Mouse (Mus musculus) embryo, embryonic 9.5 days (tissue): ENCODE measurements around the gene Hao2.

ENCODE experiments used
- DNase-seq: peaks from one replicate; pipeline ENCODE4 v3.0.0-alpha.2; 2017; ENCODE audit errors: extremely low spot score

Gene Hao2

DNA sequence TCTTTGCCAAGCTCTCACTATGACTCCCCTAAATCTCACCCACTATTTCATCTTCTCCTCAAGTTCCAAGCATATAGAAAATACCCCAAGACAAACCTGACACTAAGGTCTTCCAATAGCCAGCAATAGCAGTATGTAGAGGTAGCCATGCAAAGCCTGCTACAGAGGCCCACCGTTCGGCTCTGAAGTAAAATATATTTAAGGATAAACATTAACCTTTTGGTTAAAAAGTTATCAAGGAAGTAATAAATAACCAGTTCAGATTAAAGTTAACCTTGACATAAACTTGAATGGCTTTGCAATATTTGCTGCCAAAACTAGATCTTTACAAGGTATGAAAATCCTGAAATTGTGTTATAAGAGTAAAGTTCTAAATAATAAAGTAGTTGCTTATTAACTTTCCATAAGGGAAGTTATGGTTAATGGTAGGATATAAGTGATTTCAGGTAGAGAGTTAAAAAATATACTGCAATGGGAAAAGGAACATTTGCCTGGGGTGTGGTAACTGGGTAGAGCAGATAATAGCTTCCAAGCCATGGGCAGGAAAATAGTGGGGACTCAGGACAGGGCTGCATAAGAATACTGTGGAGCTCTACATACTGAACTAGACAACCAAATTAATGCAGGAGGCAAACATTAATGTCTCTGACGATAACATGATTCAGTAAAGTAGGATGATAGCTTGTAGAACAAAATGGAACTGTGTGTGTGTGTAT, at the start of gene Hao2:
Gene Hao2, minus strand, starts transcription at position 183 of the 716 bp plus-strand sequence.
- no peak for DNase-seq

DNA sequence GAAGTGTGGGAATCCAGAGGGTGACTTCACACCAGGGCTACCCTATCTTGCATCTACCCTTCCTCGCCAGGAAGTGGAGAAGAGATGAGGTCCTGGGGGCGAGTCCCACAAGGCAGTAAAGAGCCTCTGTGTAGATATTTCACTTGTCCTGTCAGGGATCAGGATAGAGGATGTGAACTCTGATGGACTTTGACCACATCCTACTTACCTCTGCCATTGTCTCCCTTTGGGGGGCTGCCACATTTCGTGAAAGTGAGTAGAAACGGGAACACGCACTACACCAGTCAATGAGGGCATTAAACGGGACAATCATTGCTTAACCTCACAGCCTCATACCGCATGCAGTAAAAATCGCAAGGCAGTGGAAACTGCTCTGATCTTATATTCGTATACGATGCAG, 48.6 kb upstream of the Hao2 start:
- no peak for DNase-seq

DNA sequence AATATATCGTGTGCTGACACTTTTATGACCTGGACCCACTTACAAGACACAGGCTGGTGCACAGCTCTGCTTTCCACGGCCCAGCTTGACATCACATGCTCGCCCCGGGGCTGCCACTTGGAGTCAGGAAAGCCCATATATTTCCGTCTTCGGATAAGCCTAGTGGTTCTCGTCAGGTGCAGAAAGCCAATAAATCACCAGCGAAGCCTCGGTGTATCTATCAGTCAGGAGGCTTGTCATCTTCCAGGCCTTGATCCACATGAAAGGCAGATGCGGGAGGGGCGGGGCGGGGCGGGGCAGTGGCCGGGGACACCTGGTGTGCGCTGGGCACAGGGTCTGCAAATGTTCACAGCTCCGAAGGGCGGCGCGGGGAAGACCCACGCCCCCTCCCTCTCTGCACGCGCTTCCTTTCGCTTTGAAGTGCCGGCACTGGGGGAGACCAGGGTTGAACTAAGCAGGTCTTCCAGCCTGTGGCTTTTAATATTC, 48.1 kb upstream of the Hao2 start:
- peak; percentile 67 for DNase-seq

DNA sequence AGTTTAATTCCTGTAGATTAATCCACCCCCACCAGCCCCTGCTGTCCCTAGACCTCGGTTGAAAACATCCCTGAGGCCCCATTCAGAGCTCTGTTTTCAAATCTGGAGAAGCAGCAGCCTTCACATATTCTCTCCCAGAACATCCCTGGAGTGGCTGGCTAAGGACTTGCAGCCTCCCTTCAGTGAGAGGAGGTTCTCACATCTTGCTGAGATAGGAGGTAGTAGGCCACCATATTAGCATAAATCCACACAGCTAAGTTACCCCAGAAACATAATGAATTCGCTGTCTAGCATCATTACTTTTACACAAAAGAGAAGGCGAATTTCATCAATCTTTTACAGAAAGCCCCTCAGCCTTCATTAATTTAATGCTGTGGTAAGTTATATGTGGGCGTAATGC, 47.2 kb upstream of the Hao2 start:
- DNase-seq, result no peak

DNA sequence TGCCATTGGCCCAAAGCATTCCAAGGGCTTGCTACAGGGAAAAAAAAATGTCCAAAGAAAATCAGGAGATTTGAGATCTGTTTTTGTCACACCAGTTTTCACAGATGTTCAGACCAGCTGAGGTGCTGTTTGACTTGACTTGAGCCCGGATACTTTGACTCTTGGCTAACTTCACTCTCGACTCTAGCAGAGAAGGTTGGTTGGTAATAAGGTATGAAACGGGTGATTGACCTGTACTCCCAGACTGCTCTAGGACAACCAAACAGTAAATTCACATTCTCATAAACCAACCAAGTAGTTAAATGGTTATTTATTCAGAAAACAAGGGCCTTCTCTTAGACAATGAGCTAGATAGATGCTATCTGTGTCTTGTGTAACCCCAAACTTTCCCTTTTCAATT, 43.4 kb upstream of the Hao2 start:
- no peak for DNase-seq

DNA sequence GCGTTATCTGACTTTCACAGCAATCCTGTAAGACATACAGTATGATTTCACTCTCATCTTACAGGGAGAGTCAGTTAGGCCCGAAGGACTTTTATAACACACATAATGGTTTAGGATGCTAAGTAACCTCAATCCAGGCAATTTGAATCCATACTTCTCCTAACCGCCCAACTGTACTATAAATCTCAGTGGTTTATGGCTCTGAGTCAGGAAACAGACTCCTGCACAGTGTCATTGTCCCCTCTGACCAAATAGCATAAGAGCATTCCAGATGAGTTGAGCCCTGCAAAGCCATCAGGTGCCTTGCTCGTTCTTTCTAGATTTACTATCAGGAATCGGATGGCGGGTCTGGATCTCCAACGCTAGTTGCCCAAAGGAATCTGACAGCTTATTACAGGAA, 41.6 kb upstream of the Hao2 start:
- no peak for DNase-seq

DNA sequence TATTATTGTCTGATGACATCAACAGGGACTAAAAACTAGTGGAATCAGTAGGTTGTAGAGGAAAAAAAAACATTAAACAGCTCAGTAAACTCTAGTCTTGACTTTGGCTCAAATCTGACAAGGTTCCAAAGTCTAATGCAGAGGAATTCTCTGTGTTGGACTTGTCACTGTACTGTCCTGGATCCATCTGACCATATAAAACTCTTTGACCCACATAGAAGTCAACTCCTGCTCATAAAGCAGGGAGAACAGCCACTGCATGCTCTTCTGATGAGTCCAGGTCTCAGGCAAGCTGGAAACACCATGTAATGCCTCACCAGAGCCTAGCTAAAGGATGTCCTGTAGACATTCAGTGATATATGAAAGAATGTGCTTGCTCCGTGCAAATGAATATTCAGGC, 41.0 kb upstream of the Hao2 start:
- no peak for DNase-seq

DNA sequence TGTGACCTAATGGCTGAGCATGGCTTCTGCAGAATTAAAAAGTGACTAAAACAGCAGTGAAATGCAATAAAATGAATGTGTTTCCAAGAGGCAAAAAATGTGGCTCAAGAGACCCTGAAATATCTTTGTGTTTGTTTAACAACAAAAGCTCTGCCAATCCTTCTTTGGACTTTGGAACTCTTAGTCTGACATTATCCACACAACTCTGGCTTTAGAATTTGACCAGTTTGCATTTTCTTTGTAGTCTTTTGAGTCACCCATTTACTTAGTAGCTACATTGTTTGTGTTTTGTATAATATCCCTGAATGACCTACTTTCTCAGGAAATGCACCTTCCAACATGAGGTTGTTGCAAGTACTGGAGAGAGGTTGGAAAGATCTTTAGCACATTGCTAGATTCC, 39.4 kb upstream of the Hao2 start:
- DNase-seq, result no peak

DNA sequence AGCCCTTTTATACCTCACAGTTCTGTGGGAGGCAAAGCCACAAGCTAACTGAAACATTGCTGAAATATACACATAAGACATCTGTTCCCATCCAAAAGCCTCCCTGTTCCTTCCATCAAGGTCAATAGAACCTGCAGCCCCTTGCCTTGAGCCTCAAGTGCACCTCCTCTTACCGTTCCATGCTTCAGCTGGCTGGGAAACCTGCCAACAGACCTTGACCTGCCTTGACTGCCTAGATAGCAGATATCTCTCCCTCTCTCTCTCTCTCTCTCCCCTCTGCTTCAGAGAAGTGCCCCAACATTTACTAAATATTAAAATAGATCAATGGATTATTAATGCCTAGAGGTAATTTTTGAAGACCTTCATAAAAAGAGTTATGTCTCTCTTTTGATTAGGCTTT, 38.8 kb upstream of the Hao2 start:
- DNase-seq, result no peak

DNA sequence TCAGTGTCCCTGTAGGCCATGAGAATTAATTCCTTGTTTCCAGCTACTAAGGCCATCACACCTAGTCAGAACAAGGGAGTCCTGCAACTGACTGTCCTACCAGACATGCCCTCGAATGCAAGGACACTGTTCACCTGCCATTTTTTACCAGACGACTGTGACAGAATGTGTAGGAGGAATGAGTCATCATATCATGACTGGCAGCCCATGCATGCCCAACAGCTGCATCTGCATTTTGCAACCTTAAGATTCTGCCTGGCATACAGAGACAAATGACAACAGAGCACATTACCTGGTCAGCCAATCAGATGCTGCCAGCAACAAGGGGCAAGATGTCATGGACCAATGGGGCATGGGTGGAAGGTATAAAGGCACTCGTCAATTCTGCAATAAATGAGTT, 27.4 kb upstream of the Hao2 start:
- no peak for DNase-seq

DNA sequence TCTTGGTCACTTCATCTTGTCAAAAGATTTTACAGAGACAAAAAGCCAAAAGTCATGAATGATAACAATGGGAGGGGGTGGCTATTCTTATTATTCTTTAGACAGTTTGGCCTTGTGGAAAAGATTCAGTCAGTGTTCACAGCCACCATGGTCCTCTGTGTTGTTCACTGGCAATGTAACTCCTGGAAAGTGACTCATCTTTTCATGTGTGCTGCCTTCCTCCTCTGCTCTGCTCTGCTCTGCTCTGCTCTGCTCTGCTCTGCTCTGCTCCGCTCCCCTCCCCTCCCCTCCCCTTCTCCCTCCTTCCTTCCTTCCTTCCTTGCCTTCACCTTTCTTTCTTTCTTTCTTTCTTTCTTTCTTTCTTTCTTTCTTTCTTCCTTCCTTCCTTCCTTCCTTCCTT, 24.2 kb upstream of the Hao2 start:
- DNase-seq, result no peak

DNA sequence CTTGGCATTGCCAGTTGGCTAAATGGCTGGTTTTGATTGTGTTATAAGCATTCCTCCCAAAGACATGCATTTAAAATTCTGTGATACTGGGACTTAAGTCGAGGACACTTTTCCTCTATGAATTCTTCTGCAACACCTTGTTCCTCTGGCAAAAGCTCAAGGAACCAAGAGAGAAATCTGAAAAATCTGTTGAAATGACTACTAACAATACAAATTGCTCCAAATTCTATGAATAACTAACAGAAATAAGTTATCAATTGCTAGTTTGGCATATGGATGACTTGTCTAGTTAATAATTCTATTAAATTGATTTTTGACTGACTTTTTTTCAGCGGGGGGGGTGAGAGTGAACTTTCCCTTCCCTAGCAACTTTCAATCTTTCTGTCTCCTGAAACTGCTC, 23.8 kb upstream of the Hao2 start:
- DNase-seq, result no peak

DNA sequence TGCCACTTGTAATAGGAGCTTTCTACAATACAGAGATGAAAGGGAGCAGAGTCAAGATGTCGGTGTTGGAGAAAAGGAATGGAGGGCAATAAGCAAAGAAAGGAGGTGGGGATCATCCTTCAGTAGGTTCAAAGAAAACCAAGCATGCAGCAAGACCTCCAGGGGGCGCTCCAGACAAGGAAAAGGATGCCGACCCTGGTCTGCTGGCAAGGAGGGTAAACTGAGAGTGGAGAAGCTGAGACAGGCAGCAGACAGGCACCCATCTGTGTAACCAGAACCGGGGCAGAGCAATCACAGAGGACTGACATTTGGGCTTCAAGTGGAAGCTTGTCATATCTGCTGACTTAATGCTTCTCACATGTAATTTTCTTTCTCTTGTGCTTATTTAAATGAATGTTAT, 22.6 kb upstream of the Hao2 start:
- peak; percentile 74 for DNase-seq

DNA sequence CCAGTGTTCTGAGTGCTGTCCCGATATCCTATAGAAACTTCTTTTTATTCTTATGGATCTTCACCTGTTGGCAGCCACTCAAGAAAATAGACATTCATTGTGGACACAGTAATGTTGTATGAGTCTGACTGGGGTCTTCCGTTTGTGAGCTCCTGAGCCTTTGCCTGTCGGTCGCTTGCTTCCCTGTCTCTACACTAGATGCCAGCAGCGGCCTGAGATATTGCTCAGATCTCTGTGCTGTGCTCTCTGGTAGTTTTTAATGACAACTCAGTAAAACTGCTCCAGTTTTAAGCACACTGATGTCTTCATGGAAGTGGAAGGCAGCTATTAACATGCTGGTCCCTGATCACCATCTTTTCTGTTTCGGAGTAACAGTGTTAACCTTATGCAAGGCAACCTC, 20.6 kb upstream of the Hao2 start:
- no peak for DNase-seq

DNA sequence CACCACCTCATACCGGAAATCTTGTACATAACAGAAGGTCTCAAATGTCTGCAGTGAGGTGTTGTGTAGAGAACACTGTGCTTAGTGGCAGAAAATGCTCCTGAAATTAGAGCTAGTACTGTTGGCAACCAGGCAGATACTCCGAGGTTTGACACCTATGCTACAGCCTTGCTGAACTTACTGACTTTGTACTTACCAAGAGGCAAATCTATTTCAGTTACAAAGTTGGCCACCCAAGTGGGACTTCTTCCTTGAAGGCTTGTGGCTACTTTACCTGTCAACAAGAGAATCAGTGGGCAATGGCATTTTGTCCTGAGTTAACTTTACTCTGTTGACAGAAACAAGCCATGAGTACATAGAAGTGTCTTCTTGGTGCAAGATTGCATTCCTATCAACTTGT, 4.6 kb upstream of the Hao2 start:
- DNase-seq, result no peak

DNA sequence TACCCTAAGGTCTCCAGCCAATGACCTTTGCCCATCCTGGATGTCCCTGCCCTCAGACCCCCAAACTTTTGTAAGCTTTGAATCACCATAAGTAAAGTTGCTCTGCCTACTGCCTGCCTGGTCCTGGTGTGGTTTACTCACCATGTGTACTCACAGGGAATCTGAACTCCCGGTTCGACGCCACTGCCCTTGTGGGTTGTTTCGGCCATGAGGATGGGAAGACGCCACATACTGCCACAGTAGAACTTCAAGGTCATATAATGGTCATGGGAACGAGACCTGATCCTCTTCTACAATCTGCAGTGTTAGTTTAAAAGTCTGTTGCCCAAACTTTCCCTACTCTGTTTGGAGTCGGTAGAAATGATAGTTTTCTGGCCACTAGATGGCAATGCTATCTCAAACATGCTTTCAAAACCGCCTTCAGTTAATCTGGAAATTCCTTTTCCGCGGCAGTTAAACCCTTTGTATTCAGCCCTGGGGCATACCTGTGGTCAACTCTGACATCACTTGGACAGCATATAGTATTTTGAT, 2.1 kb upstream of the Hao2 start:
- peak; percentile 27 for DNase-seq

DNA sequence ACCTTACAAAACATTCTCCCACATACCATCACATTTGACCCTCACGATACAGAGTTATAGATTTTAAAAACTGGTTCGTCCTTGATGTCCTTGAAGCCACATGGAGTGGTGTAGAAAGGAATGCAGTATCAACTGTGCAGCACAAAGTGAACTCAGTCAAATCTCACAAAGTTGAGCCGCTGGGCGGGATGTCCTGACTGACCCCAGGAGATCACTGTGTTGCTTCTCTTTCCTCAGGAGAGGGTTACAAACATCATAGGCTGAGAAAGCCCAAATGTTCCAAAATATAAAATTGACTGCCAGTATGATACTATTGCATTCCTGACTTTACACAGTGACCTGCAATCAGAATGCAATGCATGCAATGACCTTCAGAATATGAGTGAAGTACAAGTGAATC, 2.6 kb downstream of the Hao2 start:
- no peak for DNase-seq

DNA sequence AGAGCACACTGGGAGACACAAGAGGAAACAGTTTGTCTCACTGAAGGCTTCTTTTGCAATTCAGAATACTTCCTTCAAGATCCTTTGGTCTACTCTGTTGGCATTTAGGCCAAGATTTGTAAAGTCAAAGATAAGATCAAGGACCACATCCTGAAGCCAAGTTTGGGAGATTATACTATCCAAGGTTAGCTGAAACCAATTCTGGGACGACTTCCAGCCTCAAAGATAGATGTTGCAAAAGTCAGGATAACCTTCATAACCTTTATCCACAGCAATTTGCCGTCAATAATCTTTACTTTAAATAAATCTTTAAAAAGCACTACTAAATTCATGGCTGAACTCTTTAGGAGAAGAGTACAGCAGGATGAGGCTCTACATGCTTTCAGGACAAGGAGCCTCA, 4.8 kb downstream of the Hao2 start:
- no peak for DNase-seq

DNA sequence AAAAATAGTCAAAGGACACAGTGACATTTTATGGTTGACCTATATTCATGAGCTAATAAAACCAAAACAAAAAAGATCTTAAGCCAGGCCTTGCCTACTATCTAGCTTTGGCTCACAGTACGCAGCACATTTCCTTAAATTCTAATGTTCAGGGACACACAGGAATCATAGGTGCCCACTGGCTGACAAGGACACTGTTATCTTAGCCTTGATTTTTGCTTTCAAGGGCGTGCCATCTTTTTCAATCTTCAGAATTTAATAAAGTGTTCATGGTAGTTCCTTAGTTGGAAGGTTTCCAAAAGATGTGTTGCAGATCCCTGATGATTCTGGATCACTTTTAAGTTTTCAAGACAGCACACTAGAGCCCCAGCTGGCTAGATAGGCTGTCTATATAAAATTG, 12.2 kb downstream of the Hao2 start:
- DNase-seq, result no peak

DNA sequence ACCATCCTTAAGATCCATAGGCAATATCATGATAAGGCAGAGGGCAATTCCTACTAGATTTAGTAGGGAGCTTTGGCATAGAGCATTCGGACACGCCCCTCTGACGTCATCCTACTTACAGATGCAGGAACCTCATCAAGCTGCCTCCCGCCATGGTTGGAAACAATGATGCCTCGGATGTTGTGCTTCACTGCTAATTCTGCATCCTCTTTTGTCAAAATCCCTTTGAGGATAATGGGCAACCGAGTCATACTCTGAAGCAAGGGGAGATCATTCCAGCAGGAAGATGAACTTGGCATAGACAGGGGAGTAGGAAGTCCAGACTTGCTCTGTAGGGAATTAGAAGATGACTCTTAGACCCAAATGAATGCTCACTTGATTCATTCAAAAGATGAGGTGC, 12.8 kb downstream of the Hao2 start:
- DNase-seq, result no peak

DNA sequence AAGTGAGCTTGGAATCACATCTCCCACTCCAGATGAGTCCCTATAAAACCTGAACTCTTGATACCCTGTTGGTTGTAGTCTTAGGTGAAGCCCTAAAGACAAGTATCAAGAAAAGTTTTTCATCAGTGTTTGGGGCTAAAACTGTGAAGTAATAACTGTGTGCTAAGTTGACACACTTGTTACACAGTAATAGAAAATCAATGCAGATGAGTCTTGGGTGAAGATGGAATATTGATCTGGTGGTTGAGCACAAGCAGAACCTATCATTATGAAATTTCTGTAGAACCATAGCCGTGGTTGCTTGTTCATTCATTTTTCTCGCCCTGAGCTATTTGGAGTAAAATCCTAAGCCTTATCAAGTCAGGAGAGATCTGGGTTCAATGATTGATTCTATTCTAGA, 24.8 kb downstream of the Hao2 start:
- no peak for DNase-seq

DNA sequence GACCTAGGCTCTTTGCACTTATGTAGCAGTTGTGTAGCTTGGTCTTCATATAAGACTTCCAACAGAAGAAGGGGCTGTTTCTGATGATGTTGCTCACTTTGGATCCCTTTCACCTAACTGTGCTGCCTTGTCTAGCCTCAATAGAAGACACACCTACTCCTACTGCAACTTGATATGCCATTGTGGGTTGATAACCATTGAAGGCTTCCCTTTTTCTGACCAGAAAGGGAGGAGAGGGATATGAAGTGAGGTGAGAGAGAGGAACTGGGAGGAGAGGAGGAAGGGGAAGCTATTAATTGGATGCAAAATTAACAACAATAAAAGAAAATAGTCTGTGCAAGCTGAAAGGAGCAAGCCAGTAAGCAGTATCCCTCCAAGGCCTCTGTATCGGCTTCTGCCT, 30.2 kb downstream of the Hao2 start:
- no peak for DNase-seq

DNA sequence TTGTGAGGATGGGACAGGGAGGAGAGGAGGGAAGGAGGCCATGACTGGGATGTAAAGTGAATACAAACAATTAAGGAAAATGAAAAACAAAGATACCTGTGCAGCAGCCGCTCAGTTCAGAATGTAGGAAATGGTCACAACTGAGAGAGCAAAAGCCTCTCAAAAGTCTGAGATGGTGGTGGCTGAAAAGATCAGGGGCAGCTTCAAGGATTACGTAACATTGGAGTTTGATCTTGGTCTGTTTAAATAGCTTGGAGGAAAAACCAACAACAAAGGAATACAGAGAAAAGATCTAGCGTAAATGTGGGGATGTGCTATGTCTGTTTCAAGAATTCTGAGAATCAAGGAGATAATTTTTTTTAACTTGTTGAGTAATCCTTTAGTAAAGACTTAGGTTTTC, 33.5 kb downstream of the Hao2 start, which contains the start of gene Hsd3b1:
Gene Hsd3b1, minus strand, starts transcription at position 219 of the 400 bp plus-strand sequence.
- DNase-seq, result no peak

DNA sequence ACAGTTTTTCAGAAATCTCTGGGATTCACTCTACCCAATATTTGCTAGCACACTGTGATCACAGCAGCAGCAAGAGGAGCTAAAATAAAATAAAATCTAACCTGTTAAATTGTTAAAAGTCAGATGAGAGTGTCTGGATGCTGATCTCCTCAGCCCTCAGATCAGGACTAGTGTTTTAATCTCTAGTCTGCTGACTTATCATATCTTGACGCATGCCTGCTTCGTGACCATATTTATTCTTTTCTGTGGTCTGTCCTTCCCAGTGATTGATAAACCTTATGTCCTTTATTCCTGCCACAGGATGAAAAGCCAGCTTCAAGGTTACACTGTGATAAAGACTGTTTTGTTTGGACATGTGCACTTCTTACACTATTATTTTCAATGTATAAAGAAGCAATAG, 35.0 kb downstream of the Hao2 start:
- no peak for DNase-seq
